8 mouse cellular contexts compared by ENCODE assay signal in the genomic region with DNA sequence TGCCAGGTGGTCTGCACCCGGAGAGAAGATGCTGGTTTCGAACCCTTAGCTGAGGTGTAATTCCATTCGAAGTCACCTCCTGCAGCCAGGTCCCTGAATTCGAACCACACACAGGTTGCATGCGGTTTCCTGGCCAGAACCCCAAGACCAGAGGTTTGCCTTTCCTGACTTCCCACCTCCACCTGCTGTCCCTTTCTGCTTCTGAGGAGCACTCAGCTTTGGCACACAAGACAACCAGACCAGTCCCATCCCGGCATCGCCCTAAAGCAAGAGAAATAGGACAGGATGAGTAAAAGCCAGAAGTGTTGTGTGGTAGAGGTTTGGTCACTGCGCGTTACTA. TPM values are rescaled to one million over a fixed set of nuclear protein-coding genes. Genes with fewer than 3 reads are reported as not detected.
A peak's percentile ranks its signal among the peaks of the same experiment; 100 is the strongest.
DNase-seq lines count a peak whose midpoint lies in the region; ATAC-seq and TF ChIP-seq lines count a peak whose summit lies in the region.

No protein-coding gene starts in this region.

- H3K4me3 ChIP-seq in kidney, adult 2 months (ENCODE audit: insufficient read depth, low read depth, low read length), result peak overlapping the region; percentile 95
- peak overlapping the region; percentile 95 for H3K4me3 ChIP-seq in bone marrow macrophage, adult 2 months (ENCODE audit: insufficient read depth, low read length)
- H3K4me3 ChIP-seq in hindbrain, embryonic 15.5 days, result peak overlapping the region; percentile 78
- H3K4me3 ChIP-seq in midbrain, embryonic 16.5 days (ENCODE audit: low read depth, low read length), result peak overlapping the region; percentile 79

- H3K27me3 ChIP-seq in kidney, adult 2 months (replicated peaks; ENCODE audit: control insufficient read depth, insufficient read depth, low read length), result no peaks in the 10 kb centered on the region
- H3K27me3 ChIP-seq in hindbrain, embryonic 15.5 days, result no peaks in the 10 kb centered on the region
- no peaks in the 10 kb centered on the region for H3K27me3 ChIP-seq in midbrain, embryonic 16.5 days (ENCODE audit: control insufficient read depth, insufficient read depth, low read depth, low read length)

- H3K27ac ChIP-seq in kidney, adult 2 months (ENCODE audit: insufficient read depth, low read depth, low read length), result peak overlapping the region; percentile 57
- H3K27ac ChIP-seq in bone marrow macrophage, adult 2 months (ENCODE audit: insufficient read depth, low read depth, low read length), result no peak overlapping the region
- H3K27ac ChIP-seq in hindbrain, embryonic 15.5 days (replicated peaks), result peak overlapping the region; percentile 79
- H3K27ac ChIP-seq in midbrain, embryonic 16.5 days (ENCODE audit: low read length), result peak overlapping the region; percentile 91

- no peak for TF ChIP-seq POLR2A in kidney, adult 2 months (IDR thresholded peaks at IDR 0.05; ENCODE audit: low read depth, low read length)
- TF ChIP-seq POLR2A in bone marrow macrophage, adult 2 months (IDR thresholded peaks at IDR 0.05; ENCODE audit: borderline replicate concordance, low read depth, low read length), result no peak

- TF ChIP-seq CTCF in kidney, adult 2 months (conservative IDR thresholded peaks at IDR 0.05; ENCODE audit: insufficient read depth, insufficient read length, low read depth, low read length), result no peak
- no peak for TF ChIP-seq CTCF in bone marrow macrophage, adult 2 months (IDR thresholded peaks at IDR 0.05; ENCODE audit: low read depth, low read length)

- ATAC-seq in hindbrain, embryonic 15.5 days (ENCODE audit: low FRiP score, low read depth), result no peak
- ATAC-seq in midbrain, embryonic 16.5 days, result no peak

- H3K4me1 ChIP-seq in kidney, adult 2 months (ENCODE audit: control insufficient read depth, insufficient read depth, low read length), result peaks cover 4% of the 10 kb centered on the region; the same call in 1 of the 2 replicates
- peaks cover 6% of the 10 kb centered on the region for H3K4me1 ChIP-seq in bone marrow macrophage, adult 2 months (ENCODE audit: control insufficient read depth, insufficient read depth, low read length)
- H3K4me1 ChIP-seq in hindbrain, embryonic 15.5 days (replicated peaks), result peaks cover 20% of the 10 kb centered on the region; the same call in 1 of the 2 replicates
- peaks cover 18% of the 10 kb centered on the region for H3K4me1 ChIP-seq in midbrain, embryonic 16.5 days (ENCODE audit: control insufficient read depth, insufficient read depth, low read length)

- peak overlapping the region; percentile 73 for H3K4me2 ChIP-seq in hindbrain, embryonic 15.5 days
- peak overlapping the region; percentile 86 for H3K4me2 ChIP-seq in midbrain, embryonic 16.5 days (ENCODE audit: low read length)

- no peaks in the 10 kb centered on the region for H3K36me3 ChIP-seq in kidney, adult 2 months (ENCODE audit: control insufficient read depth, insufficient read depth, low read length)
- no peaks in the 10 kb centered on the region for H3K36me3 ChIP-seq in hindbrain, embryonic 15.5 days
- no peaks in the 10 kb centered on the region for H3K36me3 ChIP-seq in midbrain, embryonic 16.5 days (ENCODE audit: control insufficient read depth, insufficient read depth, low read length)

- no peak for DNase-seq in kidney, adult 2 months
- no peak for DNase-seq in kidney, postnatal 4 days
- DNase-seq in layer of hippocampus, adult 8-10 months (ENCODE audit: low spot score in 2 of 2), result no peak
- DNase-seq in adrenal gland, postnatal 25 days, result no peak
- DNase-seq in natural killer cell, adult 2 months (ENCODE audit: low spot score in 2 of 2), result no peak

- H3K9ac ChIP-seq in hindbrain, embryonic 15.5 days, result peak overlapping the region; percentile 82
- H3K9ac ChIP-seq in midbrain, embryonic 16.5 days (ENCODE audit: low read depth, low read length), result peak overlapping the region; percentile 85

- 47% methylated on average over 9 of the region's 9 CpGs for WGBS in kidney, adult 2 months
- 40% methylated on average over 9 of the region's 9 CpGs for WGBS in hindbrain, embryonic 15.5 days
- WGBS in midbrain, embryonic 16.5 days, result 37% methylated on average over 9 of the region's 9 CpGs

- no peaks in the 10 kb centered on the region for H3K9me3 ChIP-seq in hindbrain, embryonic 15.5 days
- H3K9me3 ChIP-seq in midbrain, embryonic 16.5 days (replicated peaks; ENCODE audit: control insufficient read depth, low read length, poor library complexity, severe bottlenecking), result no peaks in the 10 kb centered on the region

RNA-seq across cellular contexts. Expression of a gene that starts 0.5 kb away (rescaled TPM):
- polyA plus RNA-seq in kidney, adult 2 months (2012; rRNA removed), result 54.7 and 97.4 TPM in 2 replicates
- 33.0 and 37.0 TPM in 2 replicates for polyA plus RNA-seq in bone marrow macrophage, adult 2 months (2012; ENCODE audit: insufficient read depth, insufficient read length, missing spikeins)
- polyA plus RNA-seq in hindbrain, embryonic 15.5 days (2015; fragmentation: Nextera tagmentation; extraction: Ambion mirVana), result 29.0 and 29.8 TPM in 2 replicates
- 35.4 and 35.6 TPM in 2 replicates for polyA plus RNA-seq in midbrain, embryonic 16.5 days (2015; fragmentation: Nextera tagmentation; extraction: Ambion mirVana)
- 100 to 1,000 TPM; 190 to 224 (median 205) TPM for total RNA-seq in layer of hippocampus, adult 8-10 months (2022)
- 341 and 367 TPM in 2 replicates for total RNA-seq in adrenal gland, postnatal 25 days (2021)
